Mouse (Mus musculus) olfactory bulb, adult 2 months (tissue): Measurements from ENCODE around the gene Yeats4. TPM values are rescaled to one million over a fixed set of nuclear protein-coding genes. Genes with fewer than 3 reads are reported as not detected.
"Not testable (repeated sequence)": the region's sequence is repeated elsewhere in the genome, so short reads cannot be mapped to it uniquely, and the experiment has no call there.

Experiments used
- H3K27ac ChIP-seq: fragments of 200-500 bp; 2 replicates; pipeline ENCODE4 v1.5.1; 2012; ENCODE audit warnings: low read depth, low read length; ENCODE audit not compliant: insufficient read depth
- H3K4me1 ChIP-seq: fragments of 200-500 bp; 2 replicates; pipeline ENCODE4 v1.6.1; 2012; ENCODE audit warnings: low read length; ENCODE audit not compliant: control insufficient read depth, insufficient read depth
- H3K4me3 ChIP-seq: fragments of 200-500 bp; 2 replicates; pipeline ENCODE4 v1.5.1; 2012; ENCODE audit warnings: mild to moderate bottlenecking, low read depth, low read length, moderate library complexity; ENCODE audit not compliant: insufficient read depth
- CTCF ChIP-seq: fragments of 200-500 bp; IDR thresholded peaks from 2 replicates; pipeline ENCODE4 v1.5.1; 2012; ENCODE audit warnings: low read depth, mild to moderate bottlenecking, low read length, moderate library complexity; ENCODE audit not compliant: insufficient read depth
- POLR2A ChIP-seq: fragments of 200-500 bp; IDR thresholded peaks from 2 replicates; pipeline ENCODE4 v1.6.1; 2012; ENCODE audit warnings: mild to moderate bottlenecking, low read depth, low read length, moderate library complexity; ENCODE audit not compliant: insufficient read depth
- WGBS: fragments of 180-500 bp; shearing (Covaris S2); methylation state at CpG from one replicate; pipeline ENCODE4 v1.1.7; 2018; 5-methylcytosine and 5-hydroxymethylcytosine counted together
- polyA plus RNA-seq: library from polyadenylated mRNA; stranded (reverse); fragments of >200 nt; gene quantifications from 2 replicates; pipeline ENCODE4 v1.2.4, GENCODE M21; 2012; ENCODE audit warnings: low replicate concordance; ENCODE audit not compliant: missing spikeins, insufficient read depth, insufficient read length

Gene Yeats4
- polyA plus RNA-seq, 1 experiment = 578 TPM

DNA sequence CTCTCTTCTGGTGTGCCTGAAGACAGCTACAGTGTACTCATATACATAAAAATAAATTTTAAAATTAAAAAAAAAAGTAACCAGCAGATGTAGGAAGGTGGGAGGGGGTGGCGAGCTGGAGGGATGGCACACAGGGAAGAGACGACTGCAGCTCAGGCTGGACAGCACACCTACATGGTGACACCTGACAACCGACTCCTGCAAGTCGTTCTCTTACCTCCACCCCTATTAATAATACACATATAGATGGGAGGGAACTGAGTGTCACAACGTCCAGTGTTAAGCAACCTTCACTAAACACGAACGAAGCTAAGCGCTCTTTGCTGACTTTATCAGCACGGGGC lies 577 bp downstream of the Yeats4 start:
- Histone ChIP-seq H3K4me1 (peaks cover 3% of the 10 kb centered on the region), H3K27ac (no peak overlapping the region), H3K4me3 (peak overlapping the region; percentile 73)
- 0% methylated on average over 9 of the region's 9 CpGs for WGBS
- no peak for TF ChIP-seq POLR2A
- TF ChIP-seq CTCF = no peak

DNA sequence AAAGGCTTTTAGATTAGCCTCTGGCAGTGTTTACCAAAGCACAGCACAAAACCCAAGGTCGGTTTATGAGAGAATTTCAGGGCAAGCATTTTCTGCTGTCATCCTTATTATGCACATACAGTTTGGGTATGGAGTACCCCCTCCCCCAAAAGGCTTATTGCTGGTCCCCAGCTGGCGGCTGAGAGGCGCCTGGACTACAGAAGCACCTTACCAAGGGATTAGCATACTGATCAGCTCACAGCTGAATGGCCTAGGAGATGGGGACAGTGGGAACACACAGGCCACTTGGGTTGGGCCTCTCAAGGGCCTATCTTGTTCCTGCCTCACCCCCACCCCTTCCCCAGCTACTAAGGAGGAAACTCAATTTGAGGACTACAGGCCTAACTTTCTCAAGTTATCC lies 1.5 kb downstream of the Yeats4 start:
- Histone ChIP-seq H3K27ac (no peak overlapping the region), H3K4me3 (no peak overlapping the region), H3K4me1 (peaks cover 3% of the 10 kb centered on the region)
- WGBS = 36% methylated on average over 3 of the region's 3 CpGs
- TF ChIP-seq POLR2A (no peak), CTCF (no peak)

DNA sequence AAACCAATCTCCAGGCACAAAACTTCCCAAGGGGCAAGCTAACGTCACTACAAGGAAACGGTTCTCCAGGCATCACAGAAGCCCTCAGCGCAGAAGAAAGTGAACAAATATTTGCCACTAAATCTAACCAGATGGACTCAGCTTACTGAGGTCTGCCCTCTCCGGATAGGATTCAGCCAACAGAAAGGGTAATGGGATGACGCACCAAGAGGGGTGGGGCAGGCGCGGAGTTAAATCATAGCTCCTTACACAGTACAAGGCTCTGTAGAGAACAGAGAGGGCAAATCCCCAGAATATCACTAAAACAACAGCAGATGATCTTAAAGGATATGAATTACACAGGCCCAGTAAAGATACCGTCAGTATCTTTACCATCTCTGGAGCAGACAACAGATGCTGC lies 6.0 kb downstream of the Yeats4 start:
- TF ChIP-seq CTCF (no peak), POLR2A (no peak)
- 97% methylated on average over 8 of the region's 8 CpGs for WGBS
- Histone ChIP-seq H3K4me3 (no peak overlapping the region), H3K27ac (no peak overlapping the region), H3K4me1 (peaks cover 3% of the 10 kb centered on the region)

DNA sequence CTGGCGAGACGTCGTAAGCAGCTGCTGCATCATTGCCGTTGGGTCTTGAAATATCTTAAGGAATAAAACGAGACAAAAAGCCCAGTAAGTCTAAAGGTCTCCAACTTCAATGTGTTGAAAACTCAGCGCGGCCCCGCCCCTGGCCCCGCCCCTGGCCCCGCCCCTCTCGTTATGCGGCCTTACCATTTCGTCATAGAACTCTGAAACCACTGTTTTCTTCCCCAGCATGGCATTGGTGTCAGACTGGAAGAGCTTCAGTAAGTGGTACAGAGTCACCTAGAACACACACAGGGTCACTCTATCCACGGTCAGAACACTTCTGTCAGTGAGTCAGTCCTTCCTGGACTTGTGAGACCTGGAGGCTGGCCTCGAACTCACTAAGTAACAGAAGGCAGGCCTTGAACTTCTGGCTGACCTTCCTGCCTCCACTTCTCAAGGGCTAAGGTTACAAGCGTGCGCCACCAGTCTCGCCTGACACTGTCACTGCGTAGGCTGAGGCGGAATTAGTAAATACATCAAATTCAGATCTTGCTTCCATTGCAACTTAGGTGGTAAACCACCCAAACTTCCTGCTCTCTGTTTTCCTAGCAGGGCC lies 7.0 kb downstream of the Yeats4 start:
- WGBS = 79% methylated on average over 20 of the region's 20 CpGs
- TF ChIP-seq CTCF = no peak
- no peak for TF ChIP-seq POLR2A
- no peak overlapping the region for H3K4me3 ChIP-seq
- H3K27ac ChIP-seq = no peak overlapping the region
- no peaks in the 10 kb centered on the region for H3K4me1 ChIP-seq

- TF ChIP-seq POLR2A = no peak
- TF ChIP-seq CTCF = no peak
- H3K4me3 ChIP-seq = no peak overlapping the region
- WGBS = 64% methylated on average over 5 of the region's 5 CpGs
- H3K27ac ChIP-seq = no peak overlapping the region
- no peaks in the 10 kb centered on the region for H3K4me1 ChIP-seq
Measured at GRCm38 (mm10) chr10:117216793-117217192, 7.5 kb downstream of the Yeats4 start.

- Histone ChIP-seq H3K4me1 (no peaks in the 10 kb centered on the region), H3K4me3 (no peak overlapping the region), H3K27ac (no peak overlapping the region)
- WGBS = 97% methylated on average over 9 of the region's 9 CpGs
- no peak for TF ChIP-seq CTCF
- no peak for TF ChIP-seq POLR2A
Measured at GRCm38 (mm10) chr10:117216132-117216495, 8.2 kb downstream of the Yeats4 start.

DNA sequence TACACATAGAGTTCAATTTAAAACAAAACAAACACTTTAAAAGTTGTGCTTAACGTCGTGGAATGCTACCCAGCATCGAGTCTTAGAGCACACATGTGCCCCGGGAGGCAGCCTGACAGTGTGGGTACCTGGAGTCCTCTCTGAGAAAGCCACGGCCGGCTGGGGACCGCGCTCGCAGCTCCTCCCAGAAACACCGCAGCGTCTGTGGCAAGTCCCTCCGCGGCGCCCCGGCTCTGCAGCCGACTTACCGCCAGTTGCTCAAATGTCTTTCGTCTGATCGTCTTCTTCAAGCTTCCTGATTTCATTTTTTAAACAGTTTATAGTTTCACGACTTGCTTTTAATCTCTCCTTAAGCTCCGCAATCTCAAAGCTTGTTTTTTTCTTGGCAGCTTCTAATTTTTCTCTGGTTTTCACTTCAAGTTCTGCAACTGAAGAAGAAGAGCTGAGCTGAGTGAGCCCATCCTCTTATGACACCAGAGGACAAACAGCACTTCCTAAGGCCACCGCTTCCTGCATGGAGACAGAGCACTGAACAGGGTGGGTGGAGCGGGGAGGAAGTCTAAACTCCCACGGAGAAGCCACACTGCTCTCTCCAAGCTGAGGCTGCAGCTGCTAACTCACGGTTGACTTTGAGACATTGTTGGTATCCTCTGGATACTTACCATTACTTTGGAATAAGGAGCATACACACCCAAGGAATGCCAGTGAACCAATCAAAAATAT lies 8.7 kb downstream of the Yeats4 start:
- H3K4me1 ChIP-seq = no peaks in the 10 kb centered on the region
- WGBS = 89% methylated on average over 25 of the region's 25 CpGs
- TF ChIP-seq POLR2A (no peak), CTCF (no peak)
- no peak overlapping the region for H3K4me3 ChIP-seq
- no peak overlapping the region for H3K27ac ChIP-seq

- Histone ChIP-seq H3K27ac (no peak overlapping the region), H3K4me3 (no peak overlapping the region), H3K4me1 (peaks cover 4% of the 10 kb centered on the region)
- 93% methylated on average over 6 of the region's 6 CpGs for WGBS
- TF ChIP-seq POLR2A (no peak), CTCF (no peak)
Measured at GRCm38 (mm10) chr10:117211023-117211422, 13.3 kb downstream of the Yeats4 start.

- no peak for TF ChIP-seq CTCF
- TF ChIP-seq POLR2A = no peak
- H3K4me3 ChIP-seq = no peak overlapping the region
- peaks cover 4% of the 10 kb centered on the region for H3K4me1 ChIP-seq
- 6% methylated on average over 11 of the region's 11 CpGs for WGBS
- no peak overlapping the region for H3K27ac ChIP-seq
Measured at GRCm38 (mm10) chr10:117209469-117209938, 14.8 kb downstream of the Yeats4 start.

- 90% methylated on average over 6 of the region's 6 CpGs for WGBS
- H3K4me3 ChIP-seq, H3K4me1 ChIP-seq, H3K27ac ChIP-seq: not testable (repeated sequence)
Measured at GRCm38 (mm10) chr10:117208787-117209186, 15.5 kb downstream of the Yeats4 start.
